Mouse (Mus musculus) CH12.LX (cell line): Measurements from ENCODE around the gene Hk1. TPM values are rescaled to one million over a fixed set of nuclear protein-coding genes. Genes with fewer than 3 reads are reported as not detected.

Experiments used
- DNase-seq: peaks from one replicate; pipeline ENCODE4 v3.0.0-alpha.2; 2013; ENCODE audit errors: extremely low read depth
- H3K27ac ChIP-seq: 2 replicates; pipeline ENCODE4 v1.5.1; 2012; ENCODE audit warnings: low read depth, mild to moderate bottlenecking, control low read depth, moderate library complexity; ENCODE audit not compliant: insufficient read depth
- H3K27me3 ChIP-seq: replicated peaks from 2 replicates; pipeline ENCODE3; 2012; ENCODE audit warnings: inconsistent platforms
- H3K36me3 ChIP-seq, 2 experiments: replicated peaks in 1 of 2; 2 replicates each; pipeline versions ENCODE3 to v1.6.1; 2012; ENCODE audit warnings: inconsistent platforms in 1 of 2, low read length in 1 of 2, mild to moderate bottlenecking in 1 of 2, mixed read lengths in 1 of 2, moderate library complexity in 1 of 2; ENCODE audit not compliant: control insufficient read depth in 1 of 2, insufficient read depth in 1 of 2
- H3K4me1 ChIP-seq, 2 experiments: 2 replicates each; pipeline ENCODE4 v1.6.1; 2012; ENCODE audit warnings: inconsistent platforms in 1 of 2, moderate library complexity in 1 of 2; ENCODE audit not compliant: insufficient read depth in 2 of 2, control insufficient read depth in 1 of 2
- H3K4me2 ChIP-seq: 2 replicates; pipeline ENCODE4 v1.6.1; 2012; ENCODE audit warnings: low read depth, mild to moderate bottlenecking, control low read depth; ENCODE audit not compliant: poor library complexity, insufficient read depth, severe bottlenecking
- H3K4me3 ChIP-seq, 3 experiments: fragments of 150-350 bp in 1 of 3; sonication (generic) in 1 of 3; replicated peaks in 1 of 3; 2 replicates each; pipeline versions ENCODE3 to v1.5.1; 2011 to 2012; ENCODE audit warnings: low read depth in 2 of 3, low read length in 2 of 3, mild to moderate bottlenecking in 2 of 3, moderate library complexity in 2 of 3, control low read depth in 1 of 3, improper control_type of control experiment in 1 of 3, inconsistent platforms in 1 of 3, mixed read lengths in 1 of 3; ENCODE audit not compliant: poor library complexity in 1 of 3
- H3K79me2 ChIP-seq: replicated peaks from 2 replicates; pipeline ENCODE4 v1.6.1; 2012; ENCODE audit warnings: mild to moderate bottlenecking, moderate library complexity; ENCODE audit not compliant: control insufficient read depth, poor library complexity, insufficient read depth, severe bottlenecking; ENCODE audit errors: extremely low read depth
- H3K9ac ChIP-seq: 2 replicates; pipeline ENCODE4 v1.6.1; 2012; ENCODE audit warnings: low read depth, mild to moderate bottlenecking, control low read depth, moderate library complexity; ENCODE audit not compliant: insufficient read depth
- H3K9me3 ChIP-seq: replicated peaks from 2 replicates; pipeline ENCODE3; 2012; ENCODE audit warnings: low read length, inconsistent platforms, mixed read lengths
- CHD1 ChIP-seq: IDR thresholded peaks from 2 replicates; pipeline ENCODE4 v1.6.1; 2012; ENCODE audit warnings: low read depth, low read length, improper control_type of control experiment, inconsistent platforms
- CTCF ChIP-seq, 2 experiments: IDR thresholded peaks in 1 of 2; conservative IDR thresholded peaks in 1 of 2; 2 replicates each; pipeline ENCODE4 v1.5.1; 2011 to 2012; ENCODE audit warnings: low read depth in 2 of 2, low read length in 2 of 2, improper control_type of control experiment in 1 of 2, inconsistent platforms in 1 of 2, mild to moderate bottlenecking in 1 of 2, moderate library complexity in 1 of 2
- ELF1 ChIP-seq: IDR thresholded peaks from 2 replicates; pipeline ENCODE4 v1.6.1; 2014; ENCODE audit warnings: low read depth, mild to moderate bottlenecking, inconsistent platforms, low read length, improper control_type of control experiment
- GABPA ChIP-seq: IDR thresholded peaks from 2 replicates; pipeline ENCODE4 v1.6.1; 2012; ENCODE audit warnings: low read depth, low read length, improper control_type of control experiment, inconsistent platforms; ENCODE audit not compliant: insufficient replicate concordance
- HCFC1 ChIP-seq: IDR thresholded peaks from 2 replicates; pipeline ENCODE4 v1.6.1; 2012; ENCODE audit warnings: low read depth, mild to moderate bottlenecking, inconsistent platforms, low read length, improper control_type of control experiment
- IRF4 ChIP-seq: IDR thresholded peaks from 2 replicates; pipeline ENCODE4 v1.6.1; 2014; ENCODE audit warnings: low read depth, mild to moderate bottlenecking, inconsistent platforms, low read length, improper control_type of control experiment
- JUND ChIP-seq: conservative IDR thresholded peaks from 2 replicates; pipeline ENCODE4 v1.6.1; 2011; ENCODE audit warnings: low read depth, low read length, improper control_type of control experiment
- MAFK ChIP-seq: IDR thresholded peaks from 2 replicates; pipeline ENCODE4 v1.6.1; 2011; ENCODE audit warnings: low read length, improper control_type of control experiment; ENCODE audit not compliant: insufficient replicate concordance
- MAX ChIP-seq: IDR thresholded peaks from 2 replicates; pipeline ENCODE4 v1.6.1; 2011; ENCODE audit warnings: low read length, improper control_type of control experiment
- MAZ ChIP-seq: IDR thresholded peaks from 2 replicates; pipeline ENCODE4 v1.6.1; 2012; ENCODE audit warnings: low read depth, mild to moderate bottlenecking, inconsistent platforms, low read length, improper control_type of control experiment, moderate library complexity
- MXI1 ChIP-seq: IDR thresholded peaks from 2 replicates; pipeline ENCODE4 v1.6.1; 2011; ENCODE audit warnings: mild to moderate bottlenecking, low read depth, low read length, improper control_type of control experiment
- MYC ChIP-seq: IDR thresholded peaks from 2 replicates; pipeline ENCODE4 v1.6.1; 2011; ENCODE audit warnings: low read depth, mild to moderate bottlenecking, improper control_type of control experiment, low read length
- NELFE ChIP-seq: IDR thresholded peaks from 2 replicates; pipeline ENCODE4 v1.6.1; 2011; ENCODE audit warnings: low read depth, low read length, improper control_type of control experiment
- NRF1 ChIP-seq: IDR thresholded peaks from 2 replicates; pipeline ENCODE4 v1.6.1; 2014; ENCODE audit warnings: low read depth, mild to moderate bottlenecking, inconsistent platforms, low read length, improper control_type of control experiment, moderate library complexity
- POLR2A ChIP-seq: IDR thresholded peaks from 2 replicates; pipeline ENCODE4 v1.6.1; 2011; ENCODE audit warnings: low read depth, mild to moderate bottlenecking, improper control_type of control experiment, low read length
- RAD21 ChIP-seq: IDR thresholded peaks from 2 replicates; pipeline ENCODE4 v1.6.1; 2011; ENCODE audit warnings: low read depth, mild to moderate bottlenecking, low read length, improper control_type of control experiment, moderate library complexity
- SMC3 ChIP-seq: IDR thresholded peaks from 2 replicates; pipeline ENCODE4 v1.6.1; 2011; ENCODE audit warnings: low read depth, low read length, improper control_type of control experiment
- TBP ChIP-seq: conservative IDR thresholded peaks from 2 replicates; pipeline ENCODE4 v1.6.1; 2011; ENCODE audit warnings: low read depth, low read length, improper control_type of control experiment
- TCF12 ChIP-seq: IDR thresholded peaks from 2 replicates; pipeline ENCODE4 v1.6.1; 2014; ENCODE audit warnings: low read depth, mild to moderate bottlenecking, inconsistent platforms, low read length, improper control_type of control experiment
- UBTF ChIP-seq: IDR thresholded peaks from 2 replicates; pipeline ENCODE4 v1.6.1; 2012; ENCODE audit warnings: low read depth, mild to moderate bottlenecking, inconsistent platforms, low read length, improper control_type of control experiment, moderate library complexity
- USF1 ChIP-seq: IDR thresholded peaks from 2 replicates; pipeline ENCODE4 v1.6.1; 2014; ENCODE audit warnings: low read depth, mild to moderate bottlenecking, inconsistent platforms, low read length, improper control_type of control experiment
- ZC3H11A ChIP-seq: IDR thresholded peaks from 2 replicates; pipeline ENCODE4 v1.6.1; 2012; ENCODE audit warnings: low read depth, mild to moderate bottlenecking, inconsistent platforms, low read length, improper control_type of control experiment
- ZKSCAN1 ChIP-seq: IDR thresholded peaks from 2 replicates; pipeline ENCODE4 v1.6.1; 2012; ENCODE audit warnings: low read depth, inconsistent platforms, low read length, improper control_type of control experiment, borderline replicate concordance
- ZMIZ1 ChIP-seq: IDR thresholded peaks from 2 replicates; pipeline ENCODE4 v1.6.1; 2012; ENCODE audit warnings: low read depth, mild to moderate bottlenecking, inconsistent platforms, low read length, improper control_type of control experiment
- ZNF384 ChIP-seq: IDR thresholded peaks from 2 replicates; pipeline ENCODE4 v1.6.1; 2012; ENCODE audit warnings: low read depth, low read length, improper control_type of control experiment, inconsistent platforms
- dilution Hi-C: fragments of 300-500 bp; cut with MboI; formaldehyde crosslinking; loops from 2 replicates; pipeline ENCODE4 v1.14.3; 2020; ENCODE audit warnings: low sequenced_read_pairs; ENCODE audit not compliant: extremely low pct_unique_long_range_greater_than_20kb, extremely low pct_ligation_motif_present
- in situ Hi-C: fragments of 300-500 bp; cut with MboI; formaldehyde crosslinking; loops from 3 replicates; pipeline ENCODE4 v1.14.3; 2019; ENCODE audit warnings: low sequenced_read_pairs, low pct_ligation_motif_present, low pct_unique_long_range_greater_than_20kb, mixed read lengths
- polyA plus RNA-seq: library from polyadenylated mRNA; unstranded; fragments of >175 nt; gene quantifications from 2 replicates; pipeline ENCODE4 v1.2.1, GENCODE M21; 2012; ENCODE audit warnings: low read depth; ENCODE audit not compliant: insufficient read length
- total RNA-seq, 2 experiments: library from RNA; depleted of rRNA; stranded (reverse); fragments of 300-350 nt in 1 of 2; fragments of >200 nt in 1 of 2; gene quantifications; 2 replicates each; pipeline ENCODE4 v1.2.3; 2012 to 2014

Gene Hk1
- total and polyA plus RNA-seq, 3 experiments: 9.3 to 30.1 (median 23.4) TPM

DNA sequence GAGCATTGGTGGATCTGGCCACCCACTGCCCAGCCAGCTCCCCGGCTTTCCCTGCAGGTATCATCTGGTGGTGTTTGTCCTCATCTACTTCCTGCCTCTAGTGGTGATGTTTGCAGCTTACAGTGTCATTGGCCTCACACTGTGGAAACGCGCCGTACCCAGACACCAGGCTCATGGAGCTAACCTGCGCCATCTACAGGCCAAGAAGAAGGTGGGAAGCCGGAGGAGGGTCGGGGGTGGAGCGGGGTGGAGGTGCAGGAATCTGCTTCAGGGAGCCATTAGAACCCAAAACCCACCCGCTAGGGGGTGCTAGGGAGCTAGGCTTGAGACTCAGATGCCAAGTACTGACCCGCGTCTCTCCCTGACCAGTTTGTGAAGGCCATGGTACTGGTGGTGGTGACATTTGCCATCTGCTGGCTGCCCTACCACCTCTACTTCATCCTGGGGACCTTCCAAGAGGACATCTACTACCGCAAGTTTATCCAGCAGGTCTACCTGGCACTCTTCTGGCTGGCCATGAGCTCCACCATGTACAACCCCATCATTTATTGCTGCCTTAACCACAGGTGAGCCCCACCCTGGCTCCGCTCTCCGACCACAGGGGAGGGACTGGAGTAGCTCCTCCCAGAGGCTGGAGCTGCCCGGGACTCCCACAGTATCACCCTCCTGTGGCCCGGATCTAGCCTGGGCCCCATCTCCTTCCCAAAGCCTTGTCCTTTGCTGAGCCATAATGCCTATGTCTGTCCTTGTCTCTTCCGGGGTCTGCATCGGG is 118.4 kb downstream of the Hk1 start:
- Histone ChIP-seq H3K9ac (no peak overlapping the region), H3K27ac (no peak overlapping the region), H3K9me3 (no peaks in the 10 kb centered on the region), H3K4me1 (peaks cover 16 to 44% of the 10 kb centered on the region in 2 experiments), H3K36me3 (no peaks in the 10 kb centered on the region), H3K27me3 (no peaks in the 10 kb centered on the region), H3K4me2 (peak overlapping the region; percentile 33; the same call in 1 of the 2 replicates), H3K79me2 (no peaks in the 10 kb centered on the region), H3K4me3 (no peak overlapping the region)
- peak; percentile 97 for DNase-seq
- in situ Hi-C loops (no loop called here), dilution Hi-C loops (no loop called here)
- TF ChIP-seq USF1 (no peak), ZKSCAN1 (no peak), ELF1 (peak; percentile 69), MAFK (no peak), RAD21 (peak; percentile 53), ZMIZ1 (no peak), UBTF (no peak), ZC3H11A (peak; percentile 2; the same call in 1 of the 2 replicates), MYC (peak; percentile 60; the same call in 1 of the 2 replicates), JUND (no peak), MAX (peak; percentile 38; the same call in 1 of the 2 replicates), NELFE (no peak; the same call in 1 of the 2 replicates), CHD1 (no peak), HCFC1 (no peak), MXI1 (no peak), GABPA (no peak), ZNF384 (no peak), NRF1 (0 out of 2 replicates have a peak, but pooled peaks have one; percentile 8), IRF4 (peak; percentile 52; the same call in 1 of the 2 replicates), SMC3 (peak; percentile 78), CTCF (conservative IDR thresholded peaks at IDR 0.05 in 1 of 2, IDR thresholded peaks at IDR 0.05 in 1 of 2; ENCODE audit: low read depth in 2 of 2, low read length in 2 of 2) (peak; percentile 60 to 95), POLR2A (no peak), TBP (no peak), MAZ (peak; percentile 86), TCF12 (no peak)
